Mouse (Mus musculus): Measurements from ENCODE around the gene AC131692.1.

AC131692.1 gene

DNA sequence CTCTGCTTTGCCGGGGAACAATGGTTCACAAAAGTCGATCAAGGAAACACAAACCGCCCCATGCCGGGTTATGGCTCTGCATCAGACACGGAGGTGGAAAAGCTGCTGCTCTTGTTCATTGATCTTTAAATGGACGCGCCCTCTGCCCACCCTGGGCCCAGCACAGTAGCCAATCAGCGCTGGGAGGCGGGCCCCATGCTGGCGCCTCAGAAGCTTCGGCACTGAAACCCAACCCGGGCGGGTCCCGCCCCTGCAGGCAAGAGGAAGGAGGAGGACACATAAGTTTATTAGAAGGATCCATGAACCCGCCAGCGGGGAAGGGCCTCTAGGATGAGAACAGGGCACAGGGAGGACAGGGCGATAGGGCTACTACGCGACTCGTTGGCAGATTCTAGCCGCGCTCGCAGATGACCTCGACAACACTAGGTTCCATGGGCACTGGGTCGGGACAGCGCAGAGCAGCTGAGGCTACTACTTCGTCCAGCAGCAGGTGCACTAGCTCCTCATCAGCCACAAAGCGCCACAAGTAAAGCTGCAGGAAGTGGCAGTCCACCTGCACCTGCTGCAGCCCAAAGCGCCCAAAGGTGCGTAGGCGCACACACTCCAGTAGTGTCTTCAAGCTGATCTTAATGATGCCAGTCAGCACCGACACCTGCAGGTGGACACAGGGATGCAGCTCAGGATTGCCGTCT is 26.3 kb upstream of the AC131692.1 start, which contains the start of gene Tm7sf2:
TSS of gene Tm7sf2 (minus strand) at position 650 of the 692 bp plus-strand sequence.
- DNase-seq (ENCODE audit: low spot score), result peak; percentile 89

DNA sequence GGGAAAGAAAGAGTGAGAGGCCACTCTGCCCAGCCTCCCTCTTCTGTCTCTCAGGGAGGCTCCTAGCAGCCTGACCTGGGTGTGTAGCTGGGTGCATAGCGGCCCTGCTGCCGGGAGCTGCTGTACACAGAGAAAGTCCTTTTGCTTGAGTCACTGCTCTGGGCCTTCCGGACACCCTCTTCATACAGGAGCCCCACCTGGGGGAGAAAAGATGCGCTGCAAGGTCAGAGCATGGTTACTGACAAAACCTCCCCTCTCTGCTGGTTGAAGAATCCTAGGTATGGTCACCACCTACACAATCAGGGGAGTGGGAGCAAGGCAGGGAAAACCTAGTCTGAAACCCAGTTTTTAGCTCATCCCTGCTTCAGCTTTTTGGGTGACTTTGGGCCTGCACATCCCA is 25.3 kb upstream of the AC131692.1 start:
- DNase-seq (ENCODE audit: low spot score), result no peak

DNA sequence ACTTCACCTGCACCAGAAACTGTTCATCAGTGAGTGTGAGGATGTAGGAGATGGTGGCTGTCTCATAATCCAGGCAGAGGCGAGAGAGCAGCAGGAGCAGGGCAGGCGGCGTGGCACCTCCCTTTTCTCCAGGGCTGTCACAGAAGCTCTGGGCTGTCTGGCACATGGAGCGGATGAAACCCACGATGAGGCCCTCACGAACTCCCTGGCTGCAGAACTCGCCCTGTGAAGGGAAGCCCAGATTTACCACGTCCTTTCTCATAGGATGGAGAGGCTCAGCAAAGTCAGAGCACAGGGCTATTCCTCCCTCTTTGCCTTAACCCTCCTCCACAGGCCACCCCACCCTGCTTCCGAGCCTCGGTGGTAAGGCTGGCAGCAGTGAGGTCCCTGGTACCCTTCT is 24.4 kb upstream of the AC131692.1 start:
- no peak for DNase-seq (ENCODE audit: low spot score)

DNA sequence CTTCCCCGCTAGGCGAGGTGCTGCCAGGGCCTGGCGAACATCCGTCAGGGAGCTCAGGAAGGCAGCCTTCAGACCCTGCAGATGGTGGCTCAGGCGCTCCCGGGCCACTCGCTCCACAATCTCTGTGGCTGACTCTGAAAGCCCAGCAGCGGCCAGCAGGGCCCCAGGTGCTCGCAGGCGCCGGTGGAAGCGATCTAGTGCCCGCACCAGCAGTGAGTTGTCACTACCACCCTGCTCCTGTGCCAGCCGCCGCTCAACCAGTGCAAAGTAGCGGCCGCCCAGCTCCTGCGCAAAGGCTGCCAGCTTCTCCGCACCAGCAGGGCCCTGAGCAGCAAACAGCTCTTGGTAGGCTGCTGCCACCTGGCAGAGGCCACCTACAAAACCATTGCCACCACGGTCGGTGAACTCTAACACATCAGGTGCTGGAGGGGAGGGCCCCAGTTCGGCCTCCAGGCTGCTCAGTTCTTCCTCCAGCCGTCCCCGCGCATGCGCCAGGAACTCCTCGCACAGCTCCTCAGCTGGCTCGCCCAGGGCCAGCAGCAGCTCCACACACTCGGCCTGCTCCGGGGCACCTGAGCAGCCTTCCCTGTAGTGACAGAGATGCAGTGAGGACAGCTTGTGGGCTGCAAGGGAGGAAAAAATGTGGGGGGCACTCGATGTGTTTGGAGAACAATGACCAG is 23.5 kb upstream of the AC131692.1 start:
- no peak for DNase-seq (ENCODE audit: low spot score)

DNA sequence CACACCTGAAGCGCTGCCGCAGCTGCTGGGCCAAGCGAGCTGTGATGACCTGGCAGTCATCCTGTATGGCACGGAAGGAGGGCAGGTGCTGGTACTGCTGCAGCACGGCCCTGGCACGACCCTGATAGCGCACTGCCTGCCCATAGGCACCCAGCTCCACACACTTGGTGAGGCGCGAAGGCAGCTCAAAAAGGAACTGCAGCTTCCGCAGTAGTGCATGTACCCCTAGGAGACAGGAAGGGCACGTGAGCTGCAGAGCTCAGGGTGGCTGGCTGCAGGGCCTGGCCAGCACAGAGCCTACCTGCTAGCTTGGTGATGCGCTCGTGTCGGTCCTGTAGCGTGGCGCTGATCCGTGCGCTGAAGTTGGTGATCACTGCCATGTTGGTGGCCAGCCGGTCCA is 23.0 kb upstream of the AC131692.1 start:
- DNase-seq (ENCODE audit: low spot score), result no peak

DNA sequence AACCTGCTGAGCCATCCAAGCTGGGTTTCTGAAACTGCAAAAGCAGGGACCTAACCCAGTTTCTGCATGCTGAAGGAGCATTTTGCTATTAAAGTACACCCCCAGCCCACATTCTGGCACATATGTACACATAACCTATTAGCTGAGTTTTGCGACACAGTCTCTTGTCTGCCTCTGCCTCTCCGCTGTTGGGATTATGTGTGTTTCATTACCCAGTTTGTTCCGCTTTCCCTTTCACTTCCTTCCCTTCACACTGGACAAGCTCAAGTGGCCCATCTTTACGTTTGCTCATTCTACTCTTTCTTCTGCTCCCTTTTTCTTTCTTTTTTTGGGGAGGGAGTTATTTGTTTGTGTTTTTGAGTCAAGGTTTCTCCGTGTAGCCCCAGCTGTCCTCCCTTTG is 20.3 kb upstream of the AC131692.1 start:
- DNase-seq (ENCODE audit: low spot score), result no peak

DNA sequence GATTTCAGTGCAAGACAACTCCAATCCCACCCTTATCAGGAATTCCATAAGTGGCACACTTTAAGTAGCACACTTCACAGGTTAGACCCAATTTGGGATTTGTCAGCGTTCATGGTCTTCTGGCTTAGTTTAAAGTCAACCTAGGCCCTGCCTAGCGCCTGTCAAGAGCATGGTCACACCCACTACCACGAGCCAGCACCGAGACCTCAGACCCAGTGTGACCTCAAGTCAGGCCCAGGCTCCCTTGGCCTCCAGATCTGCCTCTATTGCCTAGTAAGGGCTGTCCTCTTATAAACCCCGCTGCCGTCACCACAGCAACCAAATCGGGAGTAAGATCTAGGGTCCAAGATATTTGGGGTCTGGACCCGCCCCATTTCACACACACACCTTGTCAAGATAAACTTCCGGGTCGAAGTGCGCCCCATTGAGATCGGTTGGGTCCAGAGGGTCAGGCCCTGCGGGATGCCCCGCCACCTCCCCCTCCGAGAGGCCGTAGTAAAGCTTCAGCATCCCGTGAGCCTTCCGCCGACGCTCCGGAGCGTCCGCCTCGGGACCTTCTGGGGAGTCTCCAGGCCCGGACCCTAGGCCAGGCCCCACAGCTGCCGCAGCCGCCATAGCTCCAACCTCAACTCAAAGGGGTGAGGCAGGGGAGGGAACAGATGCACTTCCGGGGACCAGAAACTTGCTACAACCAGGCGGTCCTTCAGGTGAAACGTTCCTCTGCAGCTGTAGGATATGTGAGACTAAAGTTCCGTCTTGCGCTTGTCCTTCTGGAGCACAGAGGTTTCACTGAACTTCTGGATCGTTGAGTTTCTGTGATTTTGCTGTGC is 17.4 kb upstream of the AC131692.1 start, which contains the start of gene Vps51:
TSS of gene Vps51 (minus strand) at position 668 of the 830 bp plus-strand sequence.
- peak; percentile 84 for DNase-seq (ENCODE audit: low spot score)

DNA sequence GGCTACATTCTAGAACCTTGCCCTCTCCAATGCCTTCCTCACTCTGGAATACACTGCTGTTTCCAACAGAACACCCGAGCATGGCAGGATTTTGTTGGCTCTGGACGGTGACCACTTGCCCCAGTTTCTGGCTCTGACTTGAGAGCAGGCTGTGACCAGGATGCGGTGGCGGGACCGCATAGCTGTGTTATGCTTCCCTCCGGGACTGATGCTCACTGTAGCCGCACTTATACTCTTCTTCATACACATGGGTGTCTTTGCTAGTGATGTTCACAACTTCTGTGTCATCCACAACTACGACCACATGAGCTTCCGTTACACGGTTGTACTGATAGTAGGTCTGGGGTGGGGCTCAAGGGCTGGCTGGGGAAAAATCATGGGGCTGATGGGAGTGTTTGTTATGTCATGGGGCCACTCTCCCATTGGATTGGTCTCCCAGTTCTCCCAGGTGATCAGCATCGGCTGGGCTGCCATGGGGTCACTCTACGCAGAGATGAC is 14.2 kb upstream of the AC131692.1 start, which contains the start of gene Tmem262:
TSS of gene Tmem262 (plus strand) at position 51 of the 498 bp plus-strand sequence.
- DNase-seq (ENCODE audit: low spot score), result no peak

DNA sequence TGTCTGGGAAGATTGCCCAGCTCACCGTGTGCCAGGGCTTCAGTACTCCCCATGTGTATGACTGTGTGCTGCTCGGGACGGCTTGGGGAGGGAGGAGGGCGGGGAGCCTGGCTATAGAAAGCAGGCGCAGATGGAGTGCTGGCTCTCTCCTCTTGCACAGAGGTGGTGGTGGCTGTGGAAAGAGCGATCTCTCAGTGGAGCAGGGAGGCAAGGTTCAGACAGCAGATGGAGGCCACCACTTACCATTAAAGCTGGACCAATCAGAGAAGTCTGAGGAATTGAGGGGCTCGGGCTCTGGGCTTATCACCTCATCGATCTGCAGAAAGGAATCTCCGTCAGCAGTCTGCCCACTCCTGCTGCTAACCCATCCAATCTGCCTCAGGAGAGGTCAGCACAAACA is 12.1 kb upstream of the AC131692.1 start, which contains the start of gene Gm28374:
TSS of gene Gm28374 (minus strand) at position 101 of the 400 bp plus-strand sequence.
- no peak for DNase-seq (ENCODE audit: low spot score)

DNA sequence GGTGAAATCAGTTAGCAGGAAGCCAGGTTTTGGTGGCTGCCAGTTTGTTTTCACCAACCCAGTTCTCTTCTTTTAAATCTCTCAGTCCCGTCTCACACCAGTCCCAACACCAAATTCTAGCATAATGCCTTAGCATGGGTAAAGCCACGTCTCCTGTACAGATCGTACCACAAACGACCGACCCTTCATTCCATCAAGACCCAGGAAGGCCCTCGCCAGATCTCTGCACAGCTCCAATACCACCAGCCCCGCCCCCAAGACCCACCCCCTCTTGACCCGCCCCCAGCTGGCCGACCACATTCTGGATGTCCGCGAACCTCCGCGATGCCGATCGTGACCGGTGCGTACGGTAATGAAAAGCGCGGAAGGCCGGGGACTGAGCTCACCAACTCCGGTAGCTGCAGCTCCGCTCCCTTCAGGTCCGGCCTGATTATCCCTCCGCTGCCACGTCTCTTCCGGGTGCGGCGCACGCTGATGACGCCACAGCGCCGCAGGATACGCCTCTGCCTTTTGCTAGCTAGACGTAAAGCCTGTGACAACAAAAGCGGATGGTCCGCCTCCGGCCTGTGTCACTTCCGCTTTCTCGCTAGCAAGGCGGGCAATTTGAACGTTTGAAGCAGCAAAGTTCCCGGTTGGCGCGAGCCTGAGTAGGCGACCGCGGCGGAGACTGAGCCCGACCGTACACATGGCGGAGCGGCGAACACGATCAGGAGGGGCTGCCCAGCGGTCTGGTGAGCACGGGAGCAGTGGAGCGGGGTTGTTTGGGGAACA is 9.6 kb upstream of the AC131692.1 start, which contains the start of the genes Zfpl1 and Cdca5:
TSS of gene Zfpl1 (minus strand) at position 479 of the 771 bp plus-strand sequence.
TSS of gene Cdca5 (plus strand) at position 506 of the 771 bp plus-strand sequence.
- peak; percentile 95 for DNase-seq (ENCODE audit: low spot score)

DNA sequence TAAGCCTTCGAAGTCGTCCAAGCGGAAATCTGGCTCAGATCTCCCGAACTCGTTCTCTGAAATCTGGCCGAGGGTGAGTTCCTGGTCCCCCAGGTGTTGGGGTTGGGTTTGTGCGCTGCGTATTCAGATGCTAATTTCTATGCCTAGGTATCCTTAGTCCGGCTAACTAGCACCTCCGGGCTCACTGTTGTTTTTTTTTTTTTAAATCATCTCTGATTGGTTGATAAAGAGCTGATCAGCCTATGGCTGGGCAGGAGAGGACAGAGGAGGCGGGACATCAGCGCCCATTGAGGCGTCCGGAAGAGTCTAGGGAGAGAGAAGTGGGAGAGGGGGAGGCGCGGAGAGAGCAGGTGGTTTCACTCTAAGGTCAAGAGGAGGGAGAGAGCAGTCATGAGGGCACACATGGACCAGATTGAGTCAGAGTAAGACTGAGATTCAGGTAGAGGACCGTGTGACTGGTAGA is 8.8 kb upstream of the AC131692.1 start:
- peak; percentile 67 for DNase-seq (ENCODE audit: low spot score)

DNA sequence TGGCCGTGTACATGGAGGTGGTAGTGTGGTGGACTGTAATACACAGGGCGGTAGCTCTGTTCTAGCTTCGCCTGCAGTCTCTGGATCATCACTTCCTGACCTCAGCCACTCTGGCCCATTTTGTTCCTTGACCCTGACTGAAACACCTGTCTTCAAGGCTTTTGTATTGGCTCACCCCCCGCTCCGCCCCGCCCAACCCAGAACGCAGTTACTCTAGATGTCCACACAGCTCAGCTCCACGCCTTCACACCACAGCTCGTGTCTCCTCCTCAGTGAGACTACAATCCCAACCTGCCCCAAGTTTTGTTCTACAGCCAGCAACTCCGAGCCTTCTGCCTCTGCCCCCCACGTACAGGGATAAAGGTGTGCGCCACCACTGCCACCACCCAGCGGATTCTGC is 5.4 kb upstream of the AC131692.1 start:
- no peak for DNase-seq (ENCODE audit: low spot score)

DNA sequence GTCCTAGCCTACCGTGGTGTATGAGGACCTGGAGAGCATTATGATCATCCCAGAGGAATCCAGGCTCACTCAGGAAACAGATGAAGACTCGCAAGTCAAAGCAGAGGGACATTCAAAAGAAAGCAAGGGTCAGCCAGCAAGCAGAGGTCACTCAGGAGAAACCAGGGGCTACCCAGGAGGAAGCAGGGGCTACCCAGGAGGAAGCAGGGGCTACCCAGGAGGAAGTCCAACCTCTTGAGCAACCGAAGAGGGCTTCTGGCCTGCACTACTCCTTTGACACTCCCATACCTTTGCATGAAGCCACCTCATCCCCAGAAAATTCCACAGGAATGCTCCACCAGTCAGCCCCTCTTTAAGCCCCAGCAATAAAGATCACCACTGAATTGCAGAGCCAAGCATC is 3.6 kb downstream of the AC131692.1 start:
- DNase-seq (ENCODE audit: low spot score), result no peak

DNA sequence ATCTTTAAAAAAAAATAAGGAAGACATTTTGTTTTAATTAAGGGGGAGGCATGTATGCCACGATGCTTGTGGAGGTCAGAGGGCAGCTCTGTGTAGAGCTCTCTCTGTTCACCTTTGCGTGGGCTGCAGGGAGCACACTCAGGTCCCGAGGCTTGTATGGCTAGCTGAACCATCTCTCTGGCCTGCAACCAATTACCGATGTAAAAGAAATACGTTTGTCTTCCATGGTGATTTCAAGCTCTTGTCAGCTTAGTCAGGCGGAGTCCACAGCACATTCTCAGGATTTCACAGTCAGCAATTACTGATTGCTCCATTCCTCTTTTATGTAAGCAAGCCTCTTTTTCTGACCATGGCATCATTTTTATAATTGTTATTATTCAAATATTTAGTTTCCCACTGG is 7.0 kb downstream of the AC131692.1 start:
- no peak for DNase-seq (ENCODE audit: low spot score)

DNA sequence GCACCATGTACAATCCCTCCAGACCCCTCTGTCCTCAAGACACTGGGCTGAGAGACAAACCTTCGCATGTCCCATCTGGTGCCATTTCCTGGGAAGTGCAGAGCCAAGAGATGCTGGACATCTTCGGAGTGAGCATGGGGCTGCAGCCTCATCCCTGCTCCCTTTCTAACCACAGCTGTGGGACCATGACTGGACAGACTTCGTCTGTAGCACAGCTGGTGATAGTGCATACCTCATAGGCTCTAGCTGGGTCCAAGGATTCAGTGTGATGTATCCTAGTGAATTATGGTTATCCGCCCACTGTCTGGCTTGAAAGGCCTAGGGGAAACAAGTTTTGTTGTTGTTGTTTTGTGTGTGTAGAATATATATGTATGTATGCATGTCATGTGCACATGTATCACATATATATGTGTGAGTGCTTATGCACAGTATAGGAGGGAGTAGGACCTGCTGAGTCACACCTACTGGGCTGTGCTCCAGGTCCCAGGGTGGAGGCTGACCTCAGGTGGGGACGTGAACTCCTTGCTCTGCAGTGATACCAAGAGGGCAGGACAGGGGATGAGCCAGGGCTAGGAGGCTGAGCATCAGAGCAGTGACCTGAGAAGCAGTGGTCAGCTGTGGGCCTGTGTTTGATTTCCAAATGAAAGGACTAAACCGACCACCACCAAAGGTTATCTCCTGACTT is 8.1 kb downstream of the AC131692.1 start:
- DNase-seq (ENCODE audit: low spot score), result no peak

DNA sequence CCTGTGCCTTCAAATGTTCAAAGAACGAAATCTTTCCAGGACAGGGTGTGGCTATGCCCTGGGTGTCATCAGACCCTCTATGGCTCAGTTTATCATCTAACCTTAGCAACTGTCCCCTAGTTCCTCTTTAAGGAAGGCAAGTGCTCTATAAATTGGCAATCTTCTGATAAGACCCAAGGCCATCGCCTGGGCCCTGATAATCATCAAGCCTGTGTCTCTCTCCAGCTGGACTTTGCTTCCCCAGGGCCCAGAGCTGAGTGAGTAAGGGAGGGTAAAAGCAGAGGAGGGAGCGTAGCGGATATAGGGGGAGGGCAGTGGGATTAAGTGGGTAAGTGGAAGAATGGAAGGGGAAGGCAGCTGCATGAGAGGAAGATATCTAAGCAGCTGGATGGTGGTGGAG is 10.3 kb downstream of the AC131692.1 start:
- DNase-seq (ENCODE audit: low spot score), result no peak

DNA sequence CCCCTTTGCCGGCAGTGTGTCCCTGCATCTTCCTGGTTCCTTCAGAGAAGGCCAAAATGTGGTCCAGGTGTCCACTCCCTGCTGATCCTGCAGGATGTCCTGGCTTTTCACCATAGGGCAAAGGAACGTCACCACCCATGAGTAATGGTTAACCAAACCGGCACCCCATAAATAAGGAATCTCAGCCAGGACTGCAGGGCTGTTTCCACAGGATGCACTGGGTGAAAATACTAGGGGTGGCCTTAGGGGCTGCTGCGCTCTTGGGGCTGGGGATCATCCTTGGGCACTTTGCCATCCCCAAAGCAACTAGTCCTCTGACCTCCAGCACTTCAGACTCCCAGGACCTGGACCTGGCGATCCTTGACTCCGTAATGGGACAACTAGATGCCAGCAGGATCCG is 11.4 kb downstream of the AC131692.1 start, which contains the start of gene Naaladl1:
TSS of gene Naaladl1 (plus strand) at position 197 of the 400 bp plus-strand sequence.
- no peak for DNase-seq (ENCODE audit: low spot score)

DNA sequence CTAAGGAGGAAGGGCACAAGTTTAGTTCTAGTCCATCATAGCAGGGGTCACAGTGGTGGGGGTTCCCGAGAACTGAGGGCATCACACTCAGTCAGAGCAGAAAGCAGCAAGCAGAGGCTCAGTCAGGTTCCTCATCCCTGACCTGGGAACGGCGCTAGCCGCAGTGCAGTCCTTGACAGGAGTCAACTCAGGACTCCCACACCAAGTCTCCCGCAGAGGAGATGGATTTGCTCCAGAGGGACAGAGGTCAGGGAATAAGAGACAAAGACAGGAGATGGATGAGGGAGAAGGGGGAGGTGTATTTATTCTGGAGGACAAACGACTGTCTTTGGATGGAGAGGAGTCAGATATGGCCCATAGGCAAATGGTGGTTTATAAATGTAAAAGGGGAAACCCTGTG is 18.9 kb downstream of the AC131692.1 start:
- peak; percentile 40 for DNase-seq (ENCODE audit: low spot score)

DNA sequence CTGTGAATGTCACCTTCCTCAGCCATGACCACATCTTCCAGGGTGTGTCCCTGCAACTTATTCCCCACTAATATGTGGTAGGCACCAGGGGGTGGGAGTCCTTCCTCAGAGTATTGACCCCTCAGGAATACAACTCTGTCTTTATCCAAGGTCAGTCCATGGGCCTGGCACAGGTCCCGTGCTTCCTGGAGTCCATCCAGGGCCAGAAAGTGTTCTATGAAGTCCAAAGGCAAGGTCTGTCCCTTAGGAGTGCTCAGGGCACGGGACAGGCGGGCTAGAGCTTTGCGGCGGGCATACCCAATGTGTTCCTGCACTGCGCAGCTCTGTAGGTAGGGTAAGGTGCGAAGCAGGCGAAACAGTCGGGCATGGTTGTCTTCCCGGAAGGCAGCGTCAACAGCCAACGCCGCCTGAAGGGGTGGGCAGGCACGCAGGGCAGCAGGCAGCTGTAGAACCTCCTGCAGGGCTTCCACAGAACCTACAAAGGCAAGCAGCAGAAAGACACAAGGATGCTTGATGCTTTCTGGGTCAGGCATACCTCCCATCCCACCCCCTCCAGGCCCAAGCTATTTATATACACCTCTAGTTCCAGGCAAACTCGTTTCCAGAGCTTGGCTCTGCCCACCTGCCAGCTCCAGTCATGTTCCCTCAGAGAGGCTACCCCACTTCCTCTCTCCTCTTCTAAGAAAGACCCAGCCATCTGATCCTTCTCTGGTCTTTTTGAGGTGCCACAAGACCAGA is 22.1 kb downstream of the AC131692.1 start:
- DNase-seq (ENCODE audit: low spot score), result no peak
